21 mouse cellular contexts compared by ENCODE assay signal in genomic region chr4:124442491-124443129, GRCm38 (mm10).
A peak's percentile ranks its signal among the peaks of the same experiment; 100 is the strongest.
DNase-seq lines count a peak whose midpoint lies in the region; ATAC-seq lines count a peak whose summit lies in the region.
"Had no signal": no experiment of that assay in that cellular context is flagged by ENCODE, and none has a peak within 500 bp of the region (broad histone marks: within the 10 kb centered on the region; RNA-seq: fewer than 3 reads in every experiment).

No protein-coding gene starts in this region.

- 10% methylated on average over 10 of the region's 10 CpGs for WGBS in liver, embryonic 12.5 days (ENCODE audit: insufficient replicate concordance)
- WGBS in hindbrain, embryonic 13.5 days: 12% methylated on average over 10 of the region's 10 CpGs
- WGBS in midbrain, embryonic 14.5 days: 7% methylated on average over 10 of the region's 10 CpGs

- no peak overlapping the region for H3K4me3 ChIP-seq in liver, embryonic 12.5 days
- no peak overlapping the region for H3K4me3 ChIP-seq in hindbrain, embryonic 13.5 days
- H3K4me3 ChIP-seq in midbrain, embryonic 14.5 days (replicated peaks; ENCODE audit: low read depth, low read length): no peak overlapping the region
- H3K4me3 ChIP-seq: intestine, embryonic 15.5 days; lung, embryonic 15.5 days; neural tube, embryonic 13.5 days had no signal

- no peak overlapping the region for H3K27ac ChIP-seq in liver, embryonic 12.5 days
- no peak overlapping the region for H3K27ac ChIP-seq in hindbrain, embryonic 13.5 days
- H3K27ac ChIP-seq in midbrain, embryonic 14.5 days (replicated peaks; ENCODE audit: low read depth, low read length): peak overlapping the region; percentile 14; the same call in 1 of the 2 replicates
- H3K27ac ChIP-seq: intestine, embryonic 15.5 days; liver, embryonic 14.5 days; lung, embryonic 15.5 days; neural tube, embryonic 13.5 days had no signal

- no peaks in the 10 kb centered on the region for H3K36me3 ChIP-seq in liver, embryonic 12.5 days
- H3K36me3 ChIP-seq in hindbrain, embryonic 13.5 days: no peaks in the 10 kb centered on the region
- no peaks in the 10 kb centered on the region for H3K36me3 ChIP-seq in midbrain, embryonic 14.5 days (ENCODE audit: control insufficient read depth, insufficient read depth, low read length)
- H3K36me3 ChIP-seq: intestine, embryonic 15.5 days; lung, embryonic 15.5 days; neural tube, embryonic 13.5 days had no signal

- no peak overlapping the region for H3K9ac ChIP-seq in liver, embryonic 12.5 days
- H3K9ac ChIP-seq in hindbrain, embryonic 13.5 days: no peak overlapping the region
- no peak overlapping the region for H3K9ac ChIP-seq in midbrain, embryonic 14.5 days (replicated peaks; ENCODE audit: low read length)
- H3K9ac ChIP-seq: intestine, embryonic 15.5 days; liver, embryonic 14.5 days; lung, embryonic 15.5 days had no signal

- DNase-seq in heart, adult 11 months: peak; percentile 51
- DNase-seq in heart, adult 9 months (ENCODE audit: low spot score in 2 of 2): no peak
- DNase-seq in liver: no peak
- DNase-seq in midbrain, embryonic 14.5 days: no peak
- no peak for DNase-seq in natural killer cell, adult 2 months (ENCODE audit: low spot score in 2 of 2)
- DNase-seq: adrenal gland, adult 2 months; B cell, adult 2 months; cerebellum, adult 11 months; cerebellum, adult 9-11 months; gastrocnemius, postnatal 36 days; kidney, adult 8-10 months; kidney, postnatal 10 days; lung, postnatal 36 days; thymus, postnatal 14 days had no signal

- H3K9me3 ChIP-seq in liver, embryonic 12.5 days (replicated peaks): no peaks in the 10 kb centered on the region
- no peaks in the 10 kb centered on the region for H3K9me3 ChIP-seq in hindbrain, embryonic 13.5 days
- H3K9me3 ChIP-seq in midbrain, embryonic 14.5 days (ENCODE audit: control insufficient read depth, low read length): no peaks in the 10 kb centered on the region; the same call in 1 of the 2 replicates
- H3K9me3 ChIP-seq: intestine, embryonic 15.5 days; lung, embryonic 15.5 days; megakaryocyte, embryonic 14.5 days; neural tube, embryonic 13.5 days had no signal

- peaks cover 70% of the 10 kb centered on the region for H3K27me3 ChIP-seq in liver, embryonic 12.5 days (replicated peaks)
- peaks cover 76% of the 10 kb centered on the region for H3K27me3 ChIP-seq in hindbrain, embryonic 13.5 days
- peaks cover 10% of the 10 kb centered on the region for H3K27me3 ChIP-seq in midbrain, embryonic 14.5 days (ENCODE audit: control insufficient read depth, insufficient read depth, low read length)

- ATAC-seq in liver, embryonic 12.5 days: 0 out of 2 replicates have a peak, but pooled peaks have one; percentile 46
- ATAC-seq in hindbrain, embryonic 13.5 days (ENCODE audit: low FRiP score): 0 out of 2 replicates have a peak, but pooled peaks have one; percentile 25
- no peak for ATAC-seq in midbrain, embryonic 14.5 days (ENCODE audit: low FRiP score, low TSS enrichment)
- ATAC-seq: intestine, embryonic 15.5 days had no signal

- H3K4me2 ChIP-seq in liver, embryonic 12.5 days: no peak overlapping the region
- H3K4me2 ChIP-seq in hindbrain, embryonic 13.5 days: no peak overlapping the region
- no peak overlapping the region for H3K4me2 ChIP-seq in midbrain, embryonic 14.5 days (ENCODE audit: low read length)
- H3K4me2 ChIP-seq: intestine, embryonic 15.5 days; lung, embryonic 15.5 days had no signal

- H3K4me1 ChIP-seq in liver, embryonic 12.5 days: no peaks in the 10 kb centered on the region
- peaks cover 26% of the 10 kb centered on the region for H3K4me1 ChIP-seq in hindbrain, embryonic 13.5 days (replicated peaks)
- peaks cover 27% of the 10 kb centered on the region for H3K4me1 ChIP-seq in midbrain, embryonic 14.5 days (ENCODE audit: control insufficient read depth, insufficient read depth, low read length)
- H3K4me1 ChIP-seq: megakaryocyte, embryonic 14.5 days had no signal
